Mouse (Mus musculus) heart, embryonic 11.5 days (tissue): ENCODE data around the gene Gpc1. TPM values are rescaled to one million over a fixed set of nuclear protein-coding genes. Genes with fewer than 3 reads are reported as not detected.

Source experiments
- ATAC-seq: fragments of 200-750 bp; cut with Nextera tagmentation; replicated peaks from 2 replicates; pipeline ENCODE4 v1.8.0; 2017; ENCODE audit warnings: moderate library complexity; ENCODE audit not compliant: insufficient number of reproducible peaks, low FRiP score, low TSS enrichment
- H3K27ac ChIP-seq: fragments of 300-500 bp; sonication (generic); 2 replicates; pipeline ENCODE4 v1.5.1; 2014; ENCODE audit warnings: mild to moderate bottlenecking, low read depth, low read length
- H3K27me3 ChIP-seq: fragments of 300-500 bp; sonication (generic); 2 replicates; pipeline ENCODE4 v1.6.1; 2014; ENCODE audit warnings: mild to moderate bottlenecking, low read length, mixed read lengths; ENCODE audit not compliant: control insufficient read depth, insufficient read depth
- H3K36me3 ChIP-seq: fragments of 300-500 bp; sonication (generic); 2 replicates; pipeline ENCODE4 v1.6.1; 2014; ENCODE audit warnings: mild to moderate bottlenecking, low read length, moderate library complexity, mixed read lengths; ENCODE audit not compliant: control insufficient read depth, insufficient read depth
- H3K4me1 ChIP-seq: fragments of 300-500 bp; sonication (generic); 2 replicates; pipeline ENCODE4 v1.6.1; 2014; ENCODE audit warnings: low read length; ENCODE audit not compliant: control insufficient read depth, insufficient read depth
- H3K4me2 ChIP-seq: fragments of 300-500 bp; sonication (generic); 2 replicates; pipeline ENCODE4 v1.6.1; 2014; ENCODE audit warnings: mild to moderate bottlenecking, moderate library complexity
- H3K4me3 ChIP-seq: fragments of 300-500 bp; sonication (generic); 2 replicates; pipeline ENCODE4 v1.5.1; 2014; ENCODE audit warnings: low read depth, low read length
- H3K9ac ChIP-seq: fragments of 300-500 bp; sonication (generic); 2 replicates; pipeline ENCODE4 v1.6.1; 2014; ENCODE audit warnings: mild to moderate bottlenecking, low read depth, low read length, moderate library complexity
- H3K9me3 ChIP-seq: fragments of 300-500 bp; sonication (generic); replicated peaks from 2 replicates; pipeline ENCODE4 v1.6.1; 2016; ENCODE audit warnings: low read length; ENCODE audit not compliant: control insufficient read depth
- WGBS: fragments of 180-500 bp; shearing (Covaris S2); extraction: QIAGEN DNeasy Blood & Tissue Kit; methylation state at CpG from one replicate; pipeline ENCODE4 v1.1.7; 2014; ENCODE audit not compliant: insufficient replicate concordance; 5-methylcytosine and 5-hydroxymethylcytosine counted together
- microRNA counts: library from miRNA; unstranded; fragments of <30 nt; microRNA quantifications from one replicate; lab custom pipeline; 2015
- microRNA-seq: library from miRNA; unstranded; fragments of <30 nt; microRNA quantifications from one replicate; pipeline ENCODE4, GENCODE M21; 2016; ENCODE audit warnings: borderline number of aligned reads
- polyA plus RNA-seq: library from polyadenylated mRNA; unstranded; fragments of >200 nt; fragmentation: Nextera tagmentation; extraction: Ambion mirVana; gene quantifications from 2 replicates; pipeline ENCODE4 v1.2.1, GENCODE M21; 2014

Gene Gpc1
- polyA plus RNA-seq, 1 experiment from 2014 or later = 25.9 TPM

DNA sequence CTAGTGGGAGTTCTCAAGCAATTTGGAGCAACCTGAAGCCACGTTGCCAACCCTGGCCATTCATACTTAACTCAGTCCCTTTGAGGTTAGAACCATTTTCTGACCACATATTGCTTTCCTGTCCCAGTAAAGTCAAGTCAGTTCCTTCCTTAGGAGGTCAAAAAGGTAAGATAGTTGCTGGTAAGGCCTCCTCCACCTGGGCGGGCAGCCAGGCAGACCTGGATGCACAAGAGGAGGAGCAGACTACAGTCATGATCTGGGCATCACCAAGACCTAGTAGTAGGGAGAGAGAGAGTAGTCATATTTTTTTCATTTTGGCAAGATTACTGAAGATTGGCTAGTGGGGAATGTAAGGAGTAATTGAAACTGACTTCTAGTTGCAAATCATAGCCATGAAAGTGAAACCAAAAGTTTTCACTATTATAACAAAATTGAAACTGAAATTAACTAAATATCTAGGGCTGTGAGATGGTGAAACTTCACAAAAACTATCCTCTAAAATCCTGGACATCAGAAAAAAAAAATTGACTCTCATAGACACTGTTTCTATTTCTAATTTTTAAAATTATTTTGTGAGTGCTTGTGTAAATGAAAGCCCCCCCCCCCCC lies 74.4 kb downstream of the Gpc1 start:
- WGBS = 91% methylated on average over 2 of the region's 2 CpGs
- Histone ChIP-seq H3K36me3 (no peaks in the 10 kb centered on the region), H3K4me1 (peaks cover 18% of the 10 kb centered on the region), H3K4me2 (no peak overlapping the region), H3K27me3 (no peaks in the 10 kb centered on the region; the same call in 1 of the 2 replicates), H3K4me3 (no peak overlapping the region), H3K27ac (no peak overlapping the region), H3K9ac (no peak overlapping the region), H3K9me3 (no peaks in the 10 kb centered on the region)
- ATAC-seq = no peak

DNA sequence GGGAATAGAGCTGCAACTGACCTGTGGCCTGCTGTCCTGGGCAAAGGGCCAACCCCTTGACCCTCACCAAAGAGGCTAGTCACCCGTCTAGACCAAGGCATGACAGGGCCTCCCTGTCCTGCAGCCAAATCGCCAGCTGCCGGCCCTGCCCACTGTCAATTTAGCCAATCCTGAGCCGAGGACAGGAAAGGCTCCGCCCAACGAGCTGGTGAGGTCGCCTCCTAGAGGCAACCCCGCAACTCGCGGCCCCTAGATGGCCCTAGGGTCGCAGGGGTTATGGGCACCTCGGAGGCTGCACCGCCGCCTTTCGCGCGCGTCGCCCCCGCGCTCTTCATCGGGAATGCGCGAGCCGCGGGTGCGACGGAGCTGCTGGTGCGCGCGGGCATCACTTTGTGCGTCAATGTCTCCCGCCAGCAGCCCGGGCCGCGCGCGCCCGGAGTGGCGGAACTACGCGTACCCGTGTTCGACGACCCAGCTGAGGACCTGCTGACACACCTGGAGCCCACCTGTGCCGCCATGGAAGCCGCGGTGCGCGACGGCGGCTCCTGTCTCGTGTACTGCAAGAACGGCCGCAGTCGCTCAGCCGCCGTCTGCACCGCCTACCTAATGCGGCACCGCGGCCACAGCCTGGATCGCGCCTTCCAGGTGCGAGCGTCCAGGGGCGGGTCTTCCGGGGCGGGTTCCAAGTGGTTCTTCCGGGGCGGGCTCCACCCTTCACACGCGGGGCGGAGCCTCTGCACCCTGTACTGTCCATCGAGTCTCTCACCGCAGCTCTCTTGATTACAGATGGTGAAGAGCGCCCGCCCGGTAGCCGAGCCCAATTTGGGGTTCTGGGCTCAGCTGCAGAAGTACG lies 75.6 kb downstream of the Gpc1 start, which contains the start of gene Dusp28:
TSS of gene Dusp28 (plus strand) at position 203 of the 853 bp plus-strand sequence.
- H3K4me1 ChIP-seq = peaks cover 26% of the 10 kb centered on the region
- peak within 1 kb of the TSS; percentile 87 for H3K27ac ChIP-seq
- WGBS = under 1% methylated on average over 80 of the region's 81 CpGs
- H3K4me3 ChIP-seq = peak within 1 kb of the TSS; percentile 80
- H3K9me3 ChIP-seq = no peaks in the 10 kb centered on the region
- peak; percentile 91 for ATAC-seq
- peak within 1 kb of the TSS; percentile 81 for H3K4me2 ChIP-seq
- H3K27me3 ChIP-seq = no peaks in the 10 kb centered on the region
- H3K9ac ChIP-seq = peak within 1 kb of the TSS; percentile 82
- no peaks in the 10 kb centered on the region for H3K36me3 ChIP-seq

DNA sequence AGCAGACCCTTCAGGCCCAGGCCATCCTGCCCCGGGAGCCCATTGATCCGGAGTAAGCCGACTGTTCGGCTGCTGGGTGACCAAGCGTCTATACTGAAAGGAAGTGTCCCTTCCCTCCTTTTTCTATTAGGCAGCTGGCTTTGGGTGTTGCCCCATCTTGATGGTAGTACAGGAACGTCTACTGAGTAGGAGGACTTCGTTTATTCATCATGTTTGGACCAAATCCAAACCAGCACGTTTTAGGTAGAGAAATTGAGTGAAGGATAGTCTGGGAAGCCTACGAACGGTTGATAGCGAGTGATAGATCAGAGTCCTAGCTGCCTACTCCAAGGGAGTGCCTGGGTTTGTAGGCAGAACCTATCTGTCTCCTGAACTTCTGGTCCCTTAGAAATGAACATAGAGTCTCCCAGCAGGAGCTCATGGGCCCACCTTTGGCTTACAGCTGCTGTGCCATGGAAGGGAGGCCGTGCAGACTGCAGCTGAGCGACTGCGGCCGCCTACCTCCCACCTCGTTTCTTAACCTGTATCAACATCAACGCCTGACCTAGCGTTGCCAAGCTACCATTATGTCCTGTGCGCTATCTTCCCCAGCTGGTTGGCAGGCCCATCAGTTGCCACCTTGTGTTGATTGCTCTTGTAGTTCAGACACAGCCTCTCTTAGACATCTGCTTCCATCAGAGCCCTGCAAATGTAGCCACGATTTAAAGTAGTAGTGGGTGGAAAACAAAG lies 76.4 kb downstream of the Gpc1 start:
- Histone ChIP-seq H3K4me3 (peak overlapping the region; percentile 80), H3K9ac (peak overlapping the region; percentile 82), H3K36me3 (no peaks in the 10 kb centered on the region), H3K27me3 (no peaks in the 10 kb centered on the region), H3K4me2 (peak overlapping the region; percentile 81), H3K4me1 (peaks cover 28% of the 10 kb centered on the region), H3K27ac (peak overlapping the region; percentile 58; the same call in 1 of the 2 replicates), H3K9me3 (no peaks in the 10 kb centered on the region)
- 42% methylated on average over 20 of the region's 20 CpGs for WGBS
- no peak for ATAC-seq

DNA sequence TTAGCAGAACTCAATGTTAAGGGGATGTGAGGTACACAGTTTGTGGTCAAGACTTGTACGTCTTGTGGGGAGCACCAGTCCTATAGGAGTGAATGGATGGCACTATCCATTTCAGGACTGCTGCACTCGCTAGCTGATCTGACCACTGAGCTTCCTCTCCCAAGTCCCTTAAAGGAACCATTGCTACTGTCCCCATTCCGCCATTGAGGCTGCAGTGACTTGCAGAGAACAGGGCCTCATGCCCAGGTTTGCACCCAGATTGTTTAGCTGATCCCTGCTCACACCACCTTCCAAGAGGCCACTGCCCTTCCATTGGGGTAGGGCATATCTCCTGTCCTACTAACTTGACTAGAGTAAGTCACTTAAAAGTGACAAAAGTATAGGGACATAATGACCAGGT lies 77.2 kb downstream of the Gpc1 start:
- Histone ChIP-seq H3K9ac (no peak overlapping the region), H3K27ac (no peak overlapping the region), H3K27me3 (no peaks in the 10 kb centered on the region), H3K4me3 (no peak overlapping the region), H3K36me3 (no peaks in the 10 kb centered on the region), H3K4me2 (no peak overlapping the region), H3K9me3 (no peaks in the 10 kb centered on the region), H3K4me1 (peaks cover 24% of the 10 kb centered on the region)
- WGBS = 90% methylated on average over 3 of the region's 3 CpGs
- ATAC-seq = no peak

DNA sequence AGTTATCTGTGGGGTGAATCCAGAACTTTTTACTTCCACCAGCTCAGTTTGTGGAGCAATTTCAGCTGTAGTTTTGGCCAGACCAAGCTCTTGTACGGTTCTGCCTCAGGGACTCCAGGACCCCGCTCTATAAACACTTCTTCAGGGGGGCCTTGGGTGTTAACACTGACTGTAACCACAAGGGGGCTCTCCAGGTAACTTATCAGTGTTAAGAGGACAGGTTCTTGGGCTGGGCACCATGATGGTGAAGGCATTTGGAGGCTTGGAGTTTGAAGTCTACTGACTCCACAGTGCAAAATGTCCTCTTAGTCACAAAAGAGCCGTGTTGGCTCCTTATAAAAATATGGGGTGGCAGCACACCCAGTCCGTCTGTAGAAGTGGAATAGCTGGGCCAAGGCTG lies 77.6 kb downstream of the Gpc1 start:
- H3K27ac ChIP-seq = no peak overlapping the region
- H3K9ac ChIP-seq = no peak overlapping the region
- H3K9me3 ChIP-seq = no peaks in the 10 kb centered on the region
- no peak overlapping the region for H3K4me3 ChIP-seq
- 58% methylated on average over 4 of the region's 4 CpGs for WGBS
- H3K36me3 ChIP-seq = no peaks in the 10 kb centered on the region
- no peak for ATAC-seq
- H3K27me3 ChIP-seq = no peaks in the 10 kb centered on the region
- H3K4me2 ChIP-seq = no peak overlapping the region
- H3K4me1 ChIP-seq = peaks cover 24% of the 10 kb centered on the region

MicroRNA genes within 50 kb of the gene (microRNA counts, 519-probe panel; counts per million panel counts)
- microRNA mmu-miR-149 (lab: Ali Mortazavi, UCI) = 4,800 counts per million, percentile 44 among the panel's probes with 10 or more counts

Small RNA genes lying within 50 kb of the gene (microRNA-seq; reads per million reads assigned to microRNA genes)
- gene Mir149 = 3,032 reads per million, percentile 90 among the genes with 10 or more reads in this experiment

Other genes starting within 250 kb of the Gpc1 start
- not detected in 2 replicates for gene Olfr1412, start 245.9 kb upstream of the Gpc1 start, polyA plus RNA-seq
- not detected in 2 replicates for gene Olfr1411, start 237.2 kb upstream of the Gpc1 start, polyA plus RNA-seq
- gene Olfr1410, start 225.9 kb upstream of the Gpc1 start, polyA plus RNA-seq = not detected in 2 replicates
- gene Olfr12, start 213.9 kb upstream of the Gpc1 start, polyA plus RNA-seq = not detected in 2 replicates
- 382 and 405 TPM in 2 replicates for gene Cops9, start 189.7 kb upstream of the Gpc1 start, polyA plus RNA-seq
- gene Otos, start 182.8 kb upstream of the Gpc1 start, polyA plus RNA-seq = not detected in 2 replicates
- 0.34 and 0.70 TPM in 2 replicates for gene Ankmy1, start 71.3 kb downstream of the Gpc1 start, polyA plus RNA-seq
- 6.2 and 6.9 TPM in 2 replicates for gene Dusp28, start 75.3 kb downstream of the Gpc1 start, polyA plus RNA-seq
- gene Rnpepl1, start 79.1 kb downstream of the Gpc1 start, polyA plus RNA-seq = 21.7 and 24.6 TPM in 2 replicates
- 11.8 and 14.7 TPM in 2 replicates for gene Capn10, start 102.7 kb downstream of the Gpc1 start, polyA plus RNA-seq
- gene Gpr35, start 119.2 kb downstream of the Gpc1 start, polyA plus RNA-seq = 0.09 TPM in 1 of 2 replicates, not detected in the other
- not detected in 2 replicates for gene Aqp12, start 174.7 kb downstream of the Gpc1 start, polyA plus RNA-seq